Mouse (Mus musculus) small intestine, adult 2 months (tissue): ENCODE results near the gene Adgrg5.

Experiments
- CTCF ChIP-seq: fragments of 200-500 bp; IDR thresholded peaks from 2 replicates; pipeline ENCODE4 v1.5.1; 2012; ENCODE audit warnings: low read depth, mild to moderate bottlenecking, control low read depth, inconsistent platforms, low read length, moderate library complexity, mixed read lengths; ENCODE audit not compliant: insufficient replicate concordance, insufficient read length; ENCODE audit errors: extremely low read depth
- POLR2A ChIP-seq: fragments of 200-500 bp; IDR thresholded peaks from 2 replicates; pipeline ENCODE4 v1.6.1; 2012; ENCODE audit warnings: low read depth, mild to moderate bottlenecking, control low read depth, inconsistent platforms, low read length, moderate library complexity

DNA sequence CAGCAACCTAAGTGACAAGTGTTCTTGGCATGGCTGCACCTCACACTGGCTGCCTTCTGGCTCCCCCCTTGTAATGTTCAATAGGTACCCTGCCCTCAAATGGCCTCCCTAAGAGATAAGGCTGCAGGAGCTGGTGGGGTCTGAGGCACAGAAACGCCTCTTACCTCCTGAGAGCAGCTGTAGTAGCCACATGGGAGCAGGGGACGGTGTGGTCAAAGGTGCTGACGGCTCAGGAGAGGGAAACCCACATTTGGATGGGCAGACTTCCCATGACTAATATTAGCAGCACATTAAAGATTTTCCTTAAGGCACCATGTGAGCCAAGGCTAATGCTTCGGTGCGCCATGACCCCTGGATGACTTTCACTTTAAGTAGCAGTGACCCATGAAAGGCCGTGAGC lies 22.9 kb upstream of the Adgrg5 start:
- TF ChIP-seq CTCF: no peak
- no peak for TF ChIP-seq POLR2A
